Mouse (Mus musculus) stomach, postnatal 0 days (tissue): ENCODE results near the gene Ndufaf2.

Experiments
- CTCF ChIP-seq: IDR thresholded peaks from 2 replicates; pipeline ENCODE4 v1.5.1; 2016; ENCODE audit warnings: antibody characterized with exemption, low read depth, mild to moderate bottlenecking, moderate library complexity
- EP300 ChIP-seq: optimal IDR thresholded peaks from 2 replicates; pipeline ENCODE3; 2016; ENCODE audit warnings: antibody characterized with exemption

DNA sequence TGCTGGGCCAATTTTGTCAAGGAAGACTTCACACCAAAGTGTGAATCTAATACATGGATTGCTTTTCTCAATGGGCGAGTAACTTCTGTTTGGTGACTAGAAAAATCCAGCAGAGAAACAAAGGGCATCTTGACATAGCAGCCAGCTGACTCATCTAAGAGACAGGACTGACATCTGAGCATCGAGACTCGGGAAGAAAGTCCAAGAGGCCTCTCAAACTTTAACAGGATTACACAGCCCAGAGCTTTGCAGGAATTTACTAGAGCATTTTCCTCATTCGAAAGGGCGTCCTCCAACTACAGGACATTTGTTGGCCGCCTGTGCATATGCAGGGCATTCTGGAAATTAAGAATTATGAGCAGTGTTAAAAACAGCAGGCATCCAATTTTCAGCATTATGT, 119.0 kb downstream of the Ndufaf2 start:
- TF ChIP-seq CTCF = no peak
- TF ChIP-seq EP300 = no peak
